Mouse (Mus musculus): ENCODE measurements around the gene Wrap53.

The Wrap53 gene

DNA sequence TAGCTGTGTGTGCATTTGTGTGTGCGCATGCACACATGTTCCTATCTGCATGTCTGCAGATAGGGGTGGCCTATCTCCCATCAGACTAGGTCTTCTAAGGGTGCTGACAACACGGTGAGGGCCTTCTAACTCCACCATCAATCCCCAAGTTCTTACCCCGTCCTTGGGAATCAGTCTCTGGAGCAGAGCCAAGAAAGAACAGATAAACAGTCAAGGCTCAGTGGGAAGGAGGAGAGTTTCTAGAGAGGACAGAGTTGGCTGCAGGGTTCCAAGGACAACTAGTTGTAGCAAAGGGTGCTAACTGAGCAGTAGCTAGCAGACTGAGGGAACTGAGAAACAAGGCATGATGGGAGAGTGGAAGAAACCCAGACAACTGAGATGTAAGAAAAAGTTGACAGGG, 21.7 kb upstream of the Wrap53 start:
- no peak for DNase-seq (ENCODE audit: low spot score in 2 of 2)

DNA sequence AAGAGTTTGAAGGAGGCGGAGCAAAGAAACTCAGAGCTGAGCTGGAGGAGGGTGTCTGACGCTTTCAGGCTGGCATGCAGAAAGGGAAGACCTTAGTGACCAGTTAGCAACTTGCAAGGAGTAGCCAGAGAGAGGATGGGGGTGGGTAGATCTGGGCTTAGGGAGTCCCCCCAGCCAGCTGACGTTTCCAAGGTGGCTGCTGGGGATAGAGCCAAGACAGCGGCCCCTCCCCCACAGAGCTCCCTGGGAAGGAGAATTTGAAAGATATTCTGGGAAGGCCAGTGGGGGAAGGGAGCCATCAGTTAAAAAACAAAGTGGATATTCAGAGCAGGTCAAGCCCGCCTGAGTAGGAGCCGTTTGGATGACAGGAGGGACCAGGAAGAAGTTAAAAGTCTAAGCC, 20.0 kb upstream of the Wrap53 start:
- DNase-seq (ENCODE audit: low spot score in 2 of 2) = no peak

DNA sequence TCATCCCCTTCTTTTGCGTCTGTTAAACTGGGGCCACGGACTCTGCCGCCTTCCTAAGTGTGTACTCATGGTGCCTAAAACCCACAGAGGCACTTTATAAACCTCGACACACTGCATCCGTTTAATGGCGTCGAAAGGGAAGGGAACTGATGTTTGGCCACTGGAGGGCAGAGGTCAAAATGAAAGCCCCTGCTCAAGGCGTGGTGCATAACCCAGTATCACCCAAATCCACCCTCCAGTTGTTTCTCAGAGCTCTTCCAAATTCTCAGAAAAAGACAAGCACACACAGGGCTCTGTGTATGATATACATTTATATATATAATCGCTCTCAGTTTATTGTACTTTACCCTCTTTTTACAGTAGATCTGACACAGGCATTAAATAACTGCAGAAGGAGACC, 19.4 kb upstream of the Wrap53 start:
- no peak for DNase-seq (ENCODE audit: low spot score in 2 of 2)

DNA sequence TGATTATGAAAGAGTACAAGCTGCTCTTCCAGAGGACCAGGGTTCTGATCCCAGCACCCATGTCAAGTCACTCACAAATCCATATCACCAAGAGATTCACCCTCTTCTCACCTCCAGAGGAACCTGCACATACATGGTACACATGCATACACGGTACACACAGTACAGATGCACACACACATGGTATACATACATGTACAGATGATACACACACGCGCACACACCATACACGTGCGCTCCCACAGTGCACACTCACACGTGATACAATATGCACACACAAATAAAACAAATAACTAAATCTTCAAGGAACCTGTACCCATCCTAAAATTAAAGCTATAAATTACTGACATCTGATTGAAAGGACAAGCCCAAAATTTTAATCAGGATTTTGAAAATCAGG, 14.8 kb upstream of the Wrap53 start:
- DNase-seq (ENCODE audit: low spot score in 2 of 2) = no peak

GRCm38 (mm10) chr11:69592799-69593198, 12.7 kb upstream of the Wrap53 start:
- no peak for DNase-seq (ENCODE audit: low spot score in 2 of 2)

DNA sequence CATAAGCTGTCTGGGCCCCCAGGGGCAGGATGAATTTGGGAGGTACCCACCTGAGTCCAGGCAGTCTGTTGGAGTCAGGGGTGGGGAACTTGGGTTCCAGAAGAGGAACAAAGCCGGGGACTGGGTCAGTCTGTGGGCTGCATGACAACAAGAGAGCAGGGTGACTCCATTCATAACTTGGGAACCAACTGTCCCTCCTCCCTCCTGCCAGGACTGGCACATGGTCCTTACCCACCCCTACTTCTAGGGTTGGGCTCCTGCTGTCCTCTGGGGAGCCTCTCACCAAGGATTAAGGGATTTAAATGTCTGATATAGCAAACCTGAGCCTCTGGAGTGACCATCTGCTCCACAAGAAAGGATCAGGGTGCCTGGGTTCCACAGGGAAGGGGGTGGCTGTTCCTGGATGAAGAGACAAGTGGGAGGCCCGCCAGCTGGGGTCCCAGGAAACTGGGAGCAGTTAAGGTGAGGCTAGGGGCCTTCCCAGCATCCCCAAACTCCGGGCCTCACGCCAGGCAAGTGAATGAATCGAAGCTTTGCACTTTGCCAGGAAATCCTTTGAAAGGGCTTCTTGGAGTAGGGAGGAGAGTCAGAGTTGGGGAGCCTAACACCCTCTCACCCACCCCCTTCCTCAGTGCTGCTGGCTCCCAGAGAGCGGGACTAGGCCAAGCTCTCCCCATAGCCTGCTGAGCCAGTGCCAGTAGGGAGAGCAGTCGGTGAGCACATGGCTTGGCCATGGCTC, 12.0 kb upstream of the Wrap53 start:
- no peak for DNase-seq (ENCODE audit: low spot score in 2 of 2)

GRCm38 (mm10) chr11:69591424-69591823, 11.4 kb upstream of the Wrap53 start:
- no peak for DNase-seq (ENCODE audit: low spot score in 2 of 2)

DNA sequence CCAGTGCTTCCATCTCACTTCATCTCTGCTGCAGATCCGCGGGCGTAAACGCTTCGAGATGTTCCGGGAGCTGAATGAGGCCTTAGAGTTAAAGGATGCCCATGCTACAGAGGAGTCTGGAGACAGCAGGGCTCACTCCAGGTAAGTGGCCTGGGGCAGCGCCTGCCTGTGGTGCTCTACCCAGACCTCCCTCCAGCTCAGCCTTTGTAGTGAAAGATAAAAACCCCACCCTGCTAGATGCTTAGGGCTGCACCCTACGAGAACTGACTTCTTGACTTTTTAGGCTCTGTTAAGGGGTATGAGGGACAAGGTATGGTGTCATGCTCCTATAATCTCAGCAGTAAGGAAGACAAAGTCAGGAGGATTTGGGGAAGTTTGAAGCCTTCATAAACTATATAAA, 10.6 kb upstream of the Wrap53 start:
- DNase-seq (ENCODE audit: low spot score in 2 of 2) = no peak

GRCm38 (mm10) chr11:69589207-69589834, 9.3 kb upstream of the Wrap53 start:
- peak in 1 of 2 experiments; percentile 31 for DNase-seq (ENCODE audit: low spot score in 2 of 2)

DNA sequence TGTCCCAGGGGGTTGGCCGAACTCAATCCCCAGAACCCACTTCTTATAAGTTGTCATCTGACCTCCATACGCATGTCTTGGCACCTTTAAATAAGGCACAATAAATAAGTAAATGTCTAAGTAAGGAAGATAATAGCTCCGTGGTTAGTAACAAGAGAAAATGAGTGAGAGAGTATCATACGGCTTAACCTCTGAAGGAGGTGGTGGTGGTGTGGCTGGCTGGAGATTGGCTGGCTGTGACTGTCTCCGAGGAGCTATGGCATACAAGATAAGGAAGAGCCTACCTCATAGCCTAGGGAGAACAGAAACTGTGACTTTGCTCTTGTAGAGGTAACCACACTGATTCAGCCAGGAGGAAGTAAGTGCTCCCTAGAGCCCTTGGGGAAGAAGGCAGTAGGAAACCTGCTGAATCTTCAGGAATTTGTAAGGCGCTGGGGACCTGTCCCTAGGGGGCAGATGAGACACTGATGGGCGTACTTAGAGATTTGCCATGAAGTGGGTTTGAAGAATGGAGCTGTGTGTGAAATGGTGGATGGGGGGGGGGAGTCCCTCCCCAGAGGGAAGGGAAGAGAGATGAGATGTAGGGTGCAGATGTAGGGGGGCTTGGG, 5.8 kb upstream of the Wrap53 start:
- DNase-seq (ENCODE audit: low spot score in 2 of 2) = peak; percentile 67 to 73

DNA sequence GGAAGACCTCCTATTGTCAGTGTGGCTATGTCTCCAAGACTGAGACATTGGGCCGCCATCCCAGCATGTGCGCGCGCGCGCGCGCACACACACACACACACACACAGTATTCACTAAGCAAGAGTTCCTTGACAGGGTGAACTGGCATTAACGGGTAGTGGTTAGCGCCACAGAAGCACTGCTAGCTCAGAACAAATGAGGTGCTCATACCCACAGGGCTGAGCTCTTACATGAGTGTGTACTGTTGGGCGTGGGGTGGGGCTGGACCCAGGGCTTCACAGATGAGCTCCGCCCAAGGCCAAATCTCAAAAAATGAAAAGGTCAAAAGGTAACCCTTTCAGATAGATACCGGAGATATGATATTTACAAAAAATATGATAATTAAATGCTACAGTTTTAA, 4.9 kb upstream of the Wrap53 start:
- peak in 1 of 2 experiments; percentile 43 for DNase-seq (ENCODE audit: low spot score in 2 of 2)

DNA sequence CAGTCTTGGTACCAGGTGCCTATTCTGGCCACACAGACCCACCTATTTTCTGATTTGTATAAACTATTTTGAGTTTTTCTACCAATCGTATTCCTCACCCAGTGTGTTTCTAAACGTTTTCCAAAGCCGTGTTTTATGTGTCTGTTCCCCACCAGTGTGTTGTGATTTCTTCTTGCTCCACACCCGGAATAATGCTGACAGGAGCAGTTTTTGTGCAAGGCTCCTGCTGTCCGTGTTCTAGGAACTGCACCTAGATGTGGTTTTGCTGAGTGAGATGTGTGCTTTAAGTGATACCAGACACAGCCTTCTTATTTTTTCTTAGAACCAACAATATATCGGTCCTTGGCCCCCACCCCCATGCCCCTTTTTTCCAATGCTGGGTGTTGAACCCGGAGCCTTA, 4.0 kb upstream of the Wrap53 start:
- no peak for DNase-seq (ENCODE audit: low spot score in 2 of 2)

GRCm38 (mm10) chr11:69582230-69582805, 2.3 kb upstream of the Wrap53 start:
- no peak for DNase-seq (ENCODE audit: low spot score in 2 of 2)

GRCm38 (mm10) chr11:69581814-69582213, 1.8 kb upstream of the Wrap53 start:
- DNase-seq (ENCODE audit: low spot score in 2 of 2) = no peak

- peak; percentile 92 to 94 for DNase-seq (ENCODE audit: low spot score in 2 of 2)
Observed at GRCm38 (mm10) chr11:69581147-69581688, 1.2 kb upstream of the Wrap53 start.

GRCm38 (mm10) chr11:69580572-69581146, 604 bp upstream of the Wrap53 start:
- peak in 1 of 2 experiments; percentile 26 for DNase-seq (ENCODE audit: low spot score in 2 of 2)

GRCm38 (mm10) chr11:69579128-69580017, 682 bp downstream of the Wrap53 start:
- peak; percentile 97 to 100 for DNase-seq (ENCODE audit: low spot score in 2 of 2)

- DNase-seq (ENCODE audit: low spot score in 2 of 2) = no peak
Observed at GRCm38 (mm10) chr11:69578301-69578700, 1.8 kb downstream of the Wrap53 start.

- DNase-seq (ENCODE audit: low spot score in 2 of 2) = no peak
Observed at GRCm38 (mm10) chr11:69576307-69576706, 3.7 kb downstream of the Wrap53 start.

- peak in 1 of 2 experiments; percentile 36 for DNase-seq (ENCODE audit: low spot score in 2 of 2)
Observed at GRCm38 (mm10) chr11:69575220-69575619, 4.8 kb downstream of the Wrap53 start.

- DNase-seq (ENCODE audit: low spot score in 2 of 2) = no peak
Observed at GRCm38 (mm10) chr11:69565131-69565530, 14.9 kb downstream of the Wrap53 start.

Data from spleen, postnatal 4 days (tissue).